Mouse (Mus musculus) embryonic facial prominence, embryonic 14.5 days (tissue): ENCODE measurements around the gene Foxo4. TPM values are rescaled to one million over a fixed set of nuclear protein-coding genes. Genes with fewer than 3 reads are reported as not detected.
A peak's percentile ranks its signal among the peaks of the same experiment; 100 is the strongest.

Experiments
- ATAC-seq: fragments of 200-750 bp; cut with Nextera tagmentation; 2 replicates; pipeline ENCODE4 v1.8.0; 2017; ENCODE audit warnings: low read depth, moderate number of reproducible peaks, moderate TSS enrichment
- DNase-seq: peaks from one replicate; pipeline ENCODE4 v3.0.0-alpha.2; 2015; ENCODE audit warnings: low spot score
- H3K27ac ChIP-seq: fragments of 300-500 bp; sonication (generic); replicated peaks from 2 replicates; pipeline ENCODE4 v1.5.1; 2014; ENCODE audit warnings: low read depth, mild to moderate bottlenecking, low read length, moderate library complexity
- H3K27me3 ChIP-seq: fragments of 300-500 bp; sonication (generic); replicated peaks from 2 replicates; pipeline ENCODE4 v1.6.1; 2014; ENCODE audit warnings: low read length; ENCODE audit not compliant: control insufficient read depth, insufficient read depth
- H3K36me3 ChIP-seq: fragments of 300-500 bp; sonication (generic); 2 replicates; pipeline ENCODE4 v1.6.1; 2014; ENCODE audit warnings: low read length, mixed read lengths; ENCODE audit not compliant: control insufficient read depth, insufficient read depth
- H3K4me1 ChIP-seq: fragments of 300-500 bp; sonication (generic); 2 replicates; pipeline ENCODE4 v1.6.1; 2014; ENCODE audit warnings: antibody characterized with exemption, low read length; ENCODE audit not compliant: control insufficient read depth, insufficient read depth
- H3K4me2 ChIP-seq: fragments of 300-500 bp; sonication (generic); 2 replicates; pipeline ENCODE4 v1.6.1; 2014; ENCODE audit warnings: low read depth, mild to moderate bottlenecking, low read length, moderate library complexity, mixed read lengths
- H3K4me3 ChIP-seq: fragments of 300-500 bp; sonication (generic); 2 replicates; pipeline ENCODE4 v1.5.1; 2014; ENCODE audit warnings: low read depth, mild to moderate bottlenecking, low read length
- H3K9ac ChIP-seq: fragments of 300-500 bp; sonication (generic); 2 replicates; pipeline ENCODE4 v1.6.1; 2014; ENCODE audit warnings: low read depth, mild to moderate bottlenecking, low read length, moderate library complexity, mixed read lengths
- H3K9me3 ChIP-seq: fragments of 300-500 bp; sonication (generic); 2 replicates; pipeline ENCODE4 v1.6.1; 2016; ENCODE audit warnings: low read length; ENCODE audit not compliant: control insufficient read depth
- WGBS: fragments of 180-500 bp; shearing (Covaris S2); extraction: QIAGEN DNeasy Blood & Tissue Kit; methylation state at CpG from one replicate; pipeline ENCODE4 v1.1.7; 2014; 5-methylcytosine and 5-hydroxymethylcytosine counted together
- polyA plus RNA-seq: library from polyadenylated mRNA; unstranded; fragments of >200 nt; fragmentation: Nextera tagmentation; extraction: Ambion mirVana; gene quantifications from 2 replicates; pipeline ENCODE4 v1.2.1, GENCODE M21; 2014

Gene Foxo4
- polyA plus RNA-seq, 1 experiment from 2014 or later = 4.6 TPM

DNA sequence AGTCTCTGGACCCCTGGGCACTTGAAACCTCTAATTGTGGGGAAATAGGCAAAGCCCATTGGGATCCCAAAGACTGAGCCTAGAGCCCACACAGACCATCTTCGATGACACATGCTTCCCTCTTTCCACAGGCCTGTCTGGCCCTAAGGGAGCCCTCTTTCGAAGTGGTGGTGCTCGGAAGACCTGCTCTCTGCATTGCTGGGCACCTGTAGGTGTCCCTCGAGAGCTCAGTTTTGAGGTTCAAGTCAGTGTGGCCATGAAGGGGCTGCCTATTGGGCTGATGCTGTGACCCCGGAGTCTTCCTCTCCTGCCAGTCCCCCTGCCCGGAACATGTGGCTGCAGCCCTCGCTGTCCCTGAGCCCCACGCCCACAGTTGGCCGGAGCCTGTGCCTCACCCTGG, 47.3 kb downstream of the Foxo4 start:
- ATAC-seq = no peak

DNA sequence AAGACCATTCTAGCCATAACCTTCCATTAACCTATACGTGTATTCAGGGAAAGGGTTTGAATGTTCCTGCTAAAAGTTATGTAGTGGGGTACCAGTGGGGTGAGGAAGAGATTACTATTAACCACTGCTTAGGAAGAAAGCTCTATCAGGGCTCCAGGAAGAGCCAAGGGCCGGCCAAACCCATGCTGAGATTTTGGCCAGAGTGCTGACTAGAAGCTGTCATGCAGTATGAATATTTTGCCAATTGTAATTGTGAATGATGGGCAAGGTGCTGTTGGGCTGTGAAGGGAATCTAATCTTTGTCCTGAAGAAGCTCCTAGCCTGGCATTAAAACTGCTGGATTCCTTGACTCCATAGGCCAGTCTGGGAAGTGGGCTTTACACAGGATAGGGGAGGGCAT, 50.3 kb downstream of the Foxo4 start:
- 0 out of 2 replicates have a peak, but pooled peaks cover 5% of the 10 kb centered on the region for H3K4me1 ChIP-seq
- no peak for ATAC-seq
- WGBS = 64% methylated on average over 2 of the region's 2 CpGs
- DNase-seq = no peak
- no peak overlapping the region for H3K4me3 ChIP-seq
- no peak overlapping the region for H3K4me2 ChIP-seq
- no peak overlapping the region for H3K9ac ChIP-seq
- H3K27ac ChIP-seq = no peak overlapping the region
- H3K27me3 ChIP-seq = no peaks in the 10 kb centered on the region
- H3K9me3 ChIP-seq = no peaks in the 10 kb centered on the region
- H3K36me3 ChIP-seq = no peaks in the 10 kb centered on the region

More for the DNA sequence above, 47.3 kb downstream of the Foxo4 start:
- H3K9me3 ChIP-seq = no peaks in the 10 kb centered on the region
- H3K4me2 ChIP-seq = peak overlapping the region; percentile 56; the same call in 1 of the 2 replicates
- H3K27me3 ChIP-seq = no peaks in the 10 kb centered on the region
- DNase-seq = no peak
- no peak overlapping the region for H3K4me3 ChIP-seq
- 0 out of 2 replicates have a peak, but pooled peaks cover 5% of the 10 kb centered on the region for H3K36me3 ChIP-seq
- H3K27ac ChIP-seq = no peak overlapping the region
- H3K4me1 ChIP-seq = 0 out of 2 replicates have a peak, but pooled peaks cover 5% of the 10 kb centered on the region
- no peak overlapping the region for H3K9ac ChIP-seq
- WGBS = 69% methylated on average over 8 of the region's 9 CpGs

DNA sequence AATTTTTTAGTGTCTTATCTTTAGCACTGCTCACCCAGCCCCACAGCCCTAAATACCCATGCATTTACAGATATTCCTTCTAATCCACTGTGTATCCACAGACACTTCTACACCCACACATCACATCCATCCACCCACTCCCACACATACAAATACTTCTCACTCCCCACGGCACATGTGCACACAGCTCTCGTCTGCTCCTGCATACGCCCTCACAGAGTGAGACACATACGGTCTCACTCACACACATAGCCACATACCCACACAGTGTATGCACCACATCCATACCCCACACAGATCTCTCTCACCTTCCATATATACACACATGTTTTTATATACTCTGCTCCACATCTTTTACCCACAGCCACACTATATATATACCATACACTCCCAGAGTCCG, 55.0 kb downstream of the Foxo4 start:
- Histone ChIP-seq H3K4me2 (no peak overlapping the region), H3K27me3 (no peaks in the 10 kb centered on the region), H3K4me3 (no peak overlapping the region), H3K4me1 (no peaks in the 10 kb centered on the region), H3K27ac (no peak overlapping the region), H3K9ac (no peak overlapping the region), H3K9me3 (no peaks in the 10 kb centered on the region), H3K36me3 (no peaks in the 10 kb centered on the region)
- no peak for DNase-seq
- ATAC-seq = no peak
- 90% methylated on average over 5 of the region's 5 CpGs for WGBS

Other genes with a start within 250 kb of the Foxo4 start
- gene Tex11, start 194.9 kb upstream of the Foxo4 start, polyA plus RNA-seq = 0.08 and 0.38 TPM in 2 replicates
- gene Slc7a3, start 168.5 kb upstream of the Foxo4 start, polyA plus RNA-seq = 1.5 and 1.7 TPM in 2 replicates
- gene Snx12, start 32.0 kb upstream of the Foxo4 start, polyA plus RNA-seq = 42.1 and 46.8 TPM in 2 replicates
- gene Gm614, start 9.5 kb downstream of the Foxo4 start, polyA plus RNA-seq = not detected in 2 replicates
- gene Il2rg, start 13.7 kb downstream of the Foxo4 start, polyA plus RNA-seq = 12.6 and 14.5 TPM in 2 replicates
- gene Gm20489, start 14.5 kb downstream of the Foxo4 start, polyA plus RNA-seq = not detected in 2 replicates
- gene Med12, start 19.5 kb downstream of the Foxo4 start, polyA plus RNA-seq = 38.0 and 42.5 TPM in 2 replicates
- 13.9 and 18.8 TPM in 2 replicates for gene Nlgn3, start 44.6 kb downstream of the Foxo4 start, polyA plus RNA-seq
- gene Gjb1, start 121.8 kb downstream of the Foxo4 start, polyA plus RNA-seq = 0.48 and 0.51 TPM in 2 replicates
- 27.1 and 30.1 TPM in 2 replicates for gene Zmym3, start 166.3 kb downstream of the Foxo4 start, polyA plus RNA-seq
- gene Nono, start 174.8 kb downstream of the Foxo4 start, polyA plus RNA-seq = 328 and 365 TPM in 2 replicates
- 110 and 157 TPM in 2 replicates for gene Itgb1bp2, start 194.6 kb downstream of the Foxo4 start, polyA plus RNA-seq